Mouse (Mus musculus) kidney, embryonic 15.5 days (tissue): ENCODE data around the gene Mgat5. TPM values are rescaled to one million over a fixed set of nuclear protein-coding genes. Genes with fewer than 3 reads are reported as not detected.
A peak's percentile ranks its signal among the peaks of the same experiment; 100 is the strongest.

ENCODE experiments used
- ATAC-seq: fragments of 200-750 bp; cut with Nextera tagmentation; replicated peaks from 2 replicates; pipeline ENCODE4 v1.8.0; 2017; ENCODE audit warnings: moderate TSS enrichment; ENCODE audit not compliant: low FRiP score
- H3K27ac ChIP-seq: fragments of 300-500 bp; sonication (generic); 2 replicates; pipeline ENCODE4 v1.5.1; 2015; ENCODE audit warnings: mild to moderate bottlenecking, inconsistent platforms
- H3K27me3 ChIP-seq: fragments of 300-500 bp; sonication (generic); 2 replicates; pipeline ENCODE4 v1.6.1; 2015; ENCODE audit warnings: inconsistent platforms
- H3K36me3 ChIP-seq: fragments of 300-500 bp; sonication (generic); 2 replicates; pipeline ENCODE4 v1.6.1; 2015; ENCODE audit warnings: inconsistent platforms
- H3K4me1 ChIP-seq: fragments of 300-500 bp; sonication (generic); 2 replicates; pipeline ENCODE4 v1.6.1; 2015; ENCODE audit warnings: inconsistent platforms
- H3K4me2 ChIP-seq: fragments of 300-500 bp; sonication (generic); 2 replicates; pipeline ENCODE4 v1.6.1; 2015; ENCODE audit warnings: moderate library complexity, mild to moderate bottlenecking, inconsistent platforms
- H3K4me3 ChIP-seq: fragments of 300-500 bp; sonication (generic); replicated peaks from 2 replicates; pipeline ENCODE4 v1.5.1; 2015; ENCODE audit warnings: mild to moderate bottlenecking, inconsistent platforms
- H3K9ac ChIP-seq: fragments of 300-500 bp; sonication (generic); 2 replicates; pipeline ENCODE4 v1.6.1; 2015; ENCODE audit warnings: mild to moderate bottlenecking, inconsistent platforms
- H3K9me3 ChIP-seq: fragments of 300-500 bp; sonication (generic); replicated peaks from 2 replicates; pipeline ENCODE4 v1.6.1; 2016; ENCODE audit warnings: inconsistent platforms
- WGBS: fragments of 180-500 bp; shearing (Covaris S2); methylation state at CpG from one replicate; pipeline ENCODE4 v1.1.7; 2015; ENCODE audit warnings: mixed read lengths; 5-methylcytosine and 5-hydroxymethylcytosine counted together
- polyA plus RNA-seq: library from polyadenylated mRNA; unstranded; fragments of >200 nt; fragmentation: Nextera tagmentation; extraction: Ambion mirVana; gene quantifications from 2 replicates; pipeline ENCODE4 v1.2.1, GENCODE M21; 2015

The Mgat5 gene
- polyA plus RNA-seq, 1 experiment from 2014 or later: 8.6 TPM

- no peak for ATAC-seq
- Histone ChIP-seq H3K4me3 (no peak overlapping the region), H3K9me3 (no peaks in the 10 kb centered on the region), H3K27ac (no peak overlapping the region), H3K36me3 (no peaks in the 10 kb centered on the region), H3K4me2 (no peak overlapping the region), H3K27me3 (no peaks in the 10 kb centered on the region), H3K9ac (no peak overlapping the region), H3K4me1 (peaks cover 16% of the 10 kb centered on the region)
- 63% methylated on average over 4 of the region's 4 CpGs for WGBS
These were observed 14.8 kb downstream of the Mgat5 start for GRCm38 (mm10) chr1:127219621-127220020.

DNA sequence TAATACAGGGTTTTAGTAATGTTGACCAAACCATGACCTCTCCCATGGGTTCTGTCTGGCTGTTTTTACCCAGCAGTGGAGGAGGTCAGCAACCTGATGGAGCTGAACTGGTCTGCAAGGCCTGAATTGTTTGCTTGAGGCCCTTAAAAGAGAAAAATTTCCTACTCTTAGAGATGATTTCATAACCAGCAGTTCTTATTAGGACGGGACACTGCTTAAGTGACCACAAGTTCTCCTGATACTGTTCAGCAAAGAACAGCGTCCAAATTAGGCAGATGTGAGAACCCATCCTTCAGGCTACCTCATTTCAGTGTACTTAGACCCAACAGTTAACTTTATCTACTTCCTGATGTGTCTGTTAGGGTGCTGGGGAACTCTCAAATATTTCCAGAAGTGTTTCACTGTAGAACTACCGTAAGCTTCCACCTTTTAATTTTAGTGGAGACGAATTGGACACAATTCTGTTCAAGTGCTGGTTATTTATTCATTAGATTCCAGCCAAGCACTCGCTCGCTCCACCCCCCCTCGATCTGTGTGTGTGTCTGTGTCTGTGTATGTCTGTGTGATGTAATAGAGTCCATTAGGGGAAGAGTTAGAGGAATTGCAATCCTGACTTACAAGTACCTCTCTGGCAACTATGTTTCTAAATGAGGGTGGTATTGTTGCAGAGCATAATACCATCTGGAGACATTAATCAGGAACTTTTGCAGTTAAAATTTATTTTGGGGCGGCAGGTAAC, 17.4 kb downstream of the Mgat5 start:
- Histone ChIP-seq H3K27ac (no peak overlapping the region), H3K27me3 (no peaks in the 10 kb centered on the region), H3K4me1 (peaks cover 16% of the 10 kb centered on the region), H3K4me3 (no peak overlapping the region), H3K36me3 (no peaks in the 10 kb centered on the region), H3K9ac (no peak overlapping the region), H3K4me2 (no peak overlapping the region), H3K9me3 (no peaks in the 10 kb centered on the region)
- 81% methylated on average over 8 of the region's 8 CpGs for WGBS
- no peak for ATAC-seq

DNA sequence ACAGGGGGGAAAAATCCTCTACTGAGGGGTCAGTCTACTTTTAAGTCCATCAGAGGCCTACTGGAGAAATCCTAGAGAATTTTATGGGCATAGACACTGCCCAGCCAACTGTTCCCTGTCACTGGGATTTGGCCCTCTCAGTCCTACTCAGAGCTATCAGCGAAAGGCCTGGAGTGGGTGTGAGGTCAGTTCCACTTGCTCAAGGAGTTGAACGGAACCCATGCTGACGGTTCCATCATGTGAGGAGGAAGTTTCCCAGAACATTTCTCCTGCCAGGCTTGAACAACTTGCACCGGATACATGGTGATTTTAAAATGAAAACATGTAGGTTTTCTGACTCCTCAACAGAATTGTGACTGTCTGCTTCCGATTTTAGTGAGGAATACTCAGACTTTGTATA, 20.2 kb downstream of the Mgat5 start:
- H3K4me2 ChIP-seq: no peak overlapping the region
- WGBS: 84% methylated on average over 5 of the region's 5 CpGs
- no peaks in the 10 kb centered on the region for H3K36me3 ChIP-seq
- no peak for ATAC-seq
- no peak overlapping the region for H3K27ac ChIP-seq
- no peaks in the 10 kb centered on the region for H3K27me3 ChIP-seq
- no peaks in the 10 kb centered on the region for H3K4me1 ChIP-seq
- H3K9me3 ChIP-seq: no peaks in the 10 kb centered on the region
- H3K9ac ChIP-seq: no peak overlapping the region
- H3K4me3 ChIP-seq: no peak overlapping the region

GRCm38 (mm10) chr1:127229011-127229410, 24.2 kb downstream of the Mgat5 start:
- H3K27ac ChIP-seq: no peak overlapping the region
- no peak for ATAC-seq
- H3K36me3 ChIP-seq: no peaks in the 10 kb centered on the region
- H3K9me3 ChIP-seq: no peaks in the 10 kb centered on the region
- peaks cover 15% of the 10 kb centered on the region for H3K4me1 ChIP-seq
- no peaks in the 10 kb centered on the region for H3K27me3 ChIP-seq
- no peak overlapping the region for H3K9ac ChIP-seq
- no peak overlapping the region for H3K4me2 ChIP-seq
- 80% methylated on average over 2 of the region's 2 CpGs for WGBS
- H3K4me3 ChIP-seq: no peak overlapping the region

- no peak overlapping the region for H3K4me2 ChIP-seq
- H3K27ac ChIP-seq: peak overlapping the region; percentile 48; the same call in 1 of the 2 replicates
- no peak for ATAC-seq
- no peaks in the 10 kb centered on the region for H3K36me3 ChIP-seq
- no peaks in the 10 kb centered on the region for H3K9me3 ChIP-seq
- H3K4me1 ChIP-seq: peaks cover 21% of the 10 kb centered on the region
- WGBS: 34% methylated on average over 2 of the region's 2 CpGs
- no peak overlapping the region for H3K4me3 ChIP-seq
- H3K9ac ChIP-seq: no peak overlapping the region
- no peaks in the 10 kb centered on the region for H3K27me3 ChIP-seq
These were observed 25.7 kb downstream of the Mgat5 start for GRCm38 (mm10) chr1:127230468-127230867.

DNA sequence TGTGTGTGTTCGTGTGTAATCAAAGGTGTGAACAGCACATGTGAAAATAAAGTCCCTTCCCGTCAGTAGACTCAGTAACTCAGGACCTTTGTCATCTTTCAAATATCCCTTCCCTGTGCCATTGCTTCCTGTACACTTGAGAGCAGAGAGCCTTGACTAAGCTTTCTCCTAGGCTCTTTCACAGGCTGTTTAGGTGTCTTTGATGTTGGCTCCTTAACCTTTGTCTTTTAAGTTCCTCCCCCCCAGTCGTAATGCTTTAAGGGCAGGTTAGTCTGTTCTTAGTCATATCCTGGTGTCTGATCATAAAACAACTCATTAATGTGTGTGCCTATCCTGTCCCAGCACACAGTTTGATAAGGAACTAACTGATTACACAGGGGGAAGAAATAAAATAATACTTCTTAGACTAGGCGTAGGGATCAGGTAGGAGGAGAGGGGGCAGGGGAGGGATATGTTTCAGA, 28.4 kb downstream of the Mgat5 start:
- Histone ChIP-seq H3K4me2 (no peak overlapping the region), H3K9me3 (no peaks in the 10 kb centered on the region), H3K4me1 (peaks cover 21% of the 10 kb centered on the region), H3K4me3 (no peak overlapping the region), H3K27me3 (no peaks in the 10 kb centered on the region), H3K27ac (no peak overlapping the region), H3K36me3 (no peaks in the 10 kb centered on the region), H3K9ac (no peak overlapping the region)
- 44% methylated on average over 4 of the region's 4 CpGs for WGBS
- ATAC-seq: no peak

- Histone ChIP-seq H3K4me3 (no peak overlapping the region), H3K9me3 (no peaks in the 10 kb centered on the region), H3K27ac (no peak overlapping the region), H3K4me2 (no peak overlapping the region), H3K27me3 (no peaks in the 10 kb centered on the region), H3K36me3 (no peaks in the 10 kb centered on the region), H3K9ac (no peak overlapping the region), H3K4me1 (peaks cover 33% of the 10 kb centered on the region)
- 59% methylated on average over 4 of the region's 4 CpGs for WGBS
- no peak for ATAC-seq
These were observed 30.3 kb downstream of the Mgat5 start for GRCm38 (mm10) chr1:127235157-127235556.

DNA sequence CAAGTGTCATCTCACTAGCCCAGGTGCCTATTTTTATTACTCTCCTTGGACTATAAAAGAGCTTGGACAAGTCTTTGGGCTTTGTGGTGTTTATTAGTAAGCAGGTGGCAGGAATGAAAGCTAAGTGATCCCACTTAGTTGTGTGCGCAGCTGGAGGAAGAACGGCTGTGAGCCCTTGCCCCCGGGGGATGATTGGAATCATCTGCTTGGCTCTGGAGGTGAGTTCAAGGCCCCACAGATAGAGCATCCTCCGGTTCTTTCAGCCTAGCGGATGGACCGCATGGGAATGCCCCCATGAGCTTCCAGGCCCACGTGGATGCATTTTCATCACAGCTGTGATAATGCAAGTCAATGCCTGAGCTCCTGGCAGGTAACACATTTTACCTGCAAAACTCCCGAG, 31.6 kb downstream of the Mgat5 start:
- WGBS: 72% methylated on average over 8 of the region's 8 CpGs
- Histone ChIP-seq H3K9me3 (no peaks in the 10 kb centered on the region), H3K9ac (no peak overlapping the region), H3K27ac (no peak overlapping the region), H3K4me2 (no peak overlapping the region), H3K27me3 (no peaks in the 10 kb centered on the region), H3K4me1 (peaks cover 31% of the 10 kb centered on the region), H3K4me3 (no peak overlapping the region), H3K36me3 (no peaks in the 10 kb centered on the region)
- ATAC-seq: no peak

DNA sequence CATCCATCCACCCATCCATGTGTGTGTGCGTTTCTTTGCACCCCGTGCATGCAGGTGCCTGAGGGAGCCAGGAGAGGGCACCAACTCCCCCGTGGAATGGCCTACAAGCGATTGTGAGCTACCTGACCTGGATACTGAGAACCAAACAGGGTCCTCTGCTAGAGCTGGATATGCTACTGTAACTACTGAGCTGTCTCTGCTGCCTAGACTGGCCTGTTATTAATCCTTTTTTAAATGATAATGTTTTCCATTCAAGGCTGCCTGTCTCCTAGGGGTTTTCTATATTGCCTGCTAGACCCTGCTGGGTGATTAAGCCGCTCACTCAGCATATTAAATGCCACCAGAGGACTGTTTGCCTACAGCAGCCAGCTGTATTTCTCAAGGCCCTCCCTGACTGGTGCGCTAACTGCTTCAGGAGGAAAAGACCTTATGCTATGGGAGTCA, 34.1 kb downstream of the Mgat5 start:
- H3K4me3 ChIP-seq: no peak overlapping the region
- H3K9me3 ChIP-seq: no peaks in the 10 kb centered on the region
- H3K4me2 ChIP-seq: no peak overlapping the region
- WGBS: 55% methylated on average over 6 of the region's 6 CpGs
- no peaks in the 10 kb centered on the region for H3K27me3 ChIP-seq
- ATAC-seq: 0 out of 2 replicates have a peak, but pooled peaks have one; percentile 33
- no peak overlapping the region for H3K9ac ChIP-seq
- no peaks in the 10 kb centered on the region for H3K36me3 ChIP-seq
- peaks cover 28% of the 10 kb centered on the region for H3K4me1 ChIP-seq
- H3K27ac ChIP-seq: no peak overlapping the region

- ATAC-seq: 0 out of 2 replicates have a peak, but pooled peaks have one; percentile 30
- Histone ChIP-seq H3K9me3 (no peaks in the 10 kb centered on the region), H3K27ac (no peak overlapping the region), H3K9ac (no peak overlapping the region), H3K4me1 (peaks cover 24% of the 10 kb centered on the region), H3K27me3 (no peaks in the 10 kb centered on the region), H3K4me3 (no peak overlapping the region), H3K4me2 (no peak overlapping the region), H3K36me3 (no peaks in the 10 kb centered on the region)
- WGBS: 36% methylated on average over 6 of the region's 6 CpGs
These were observed 35.1 kb downstream of the Mgat5 start for GRCm38 (mm10) chr1:127239914-127240313.

- no peak for ATAC-seq
- Histone ChIP-seq H3K27me3 (no peaks in the 10 kb centered on the region), H3K4me1 (peaks cover 22% of the 10 kb centered on the region), H3K4me2 (no peak overlapping the region), H3K27ac (0 out of 2 replicates have a peak overlapping the region, but pooled peaks have one; percentile 11), H3K4me3 (no peak overlapping the region), H3K36me3 (no peaks in the 10 kb centered on the region), H3K9me3 (no peaks in the 10 kb centered on the region), H3K9ac (no peak overlapping the region)
- WGBS: 80% methylated on average over 15 of the region's 15 CpGs
These were observed 37.5 kb downstream of the Mgat5 start for GRCm38 (mm10) chr1:127242151-127242887.

GRCm38 (mm10) chr1:127242888-127243588, 38.2 kb downstream of the Mgat5 start:
- H3K4me2 ChIP-seq: no peak overlapping the region
- H3K36me3 ChIP-seq: no peaks in the 10 kb centered on the region
- WGBS: 63% methylated on average over 6 of the region's 6 CpGs
- no peak overlapping the region for H3K9ac ChIP-seq
- H3K27me3 ChIP-seq: no peaks in the 10 kb centered on the region
- ATAC-seq: no peak
- 0 out of 2 replicates have a peak overlapping the region, but pooled peaks have one; percentile 11 for H3K27ac ChIP-seq
- H3K4me3 ChIP-seq: no peak overlapping the region
- peaks cover 22% of the 10 kb centered on the region for H3K4me1 ChIP-seq
- H3K9me3 ChIP-seq: no peaks in the 10 kb centered on the region
